Mouse (Mus musculus) midbrain, postnatal 0 days (tissue): ENCODE results near the gene Nudt15. TPM values are rescaled to one million over a fixed set of nuclear protein-coding genes. Genes with fewer than 3 reads are reported as not detected.
"Not testable (repeated sequence)": the region's sequence is repeated elsewhere in the genome, so short reads cannot be mapped to it uniquely, and the experiment has no call there.

Source experiments
- ATAC-seq: fragments of 200-750 bp; cut with Nextera tagmentation; 2 replicates; pipeline ENCODE4 v1.8.0; 2017; ENCODE audit warnings: moderate number of reproducible peaks, mild to moderate bottlenecking, moderate TSS enrichment, moderate library complexity; ENCODE audit not compliant: low FRiP score
- DNase-seq: peaks from one replicate; pipeline ENCODE4 v3.0.0-alpha.2; 2015; ENCODE audit warnings: low spot score
- H3K27ac ChIP-seq: fragments of 300-500 bp; sonication (generic); 2 replicates; pipeline ENCODE4 v1.5.1; 2014; ENCODE audit warnings: low read depth, mild to moderate bottlenecking, low read length, mixed read lengths
- H3K27me3 ChIP-seq: fragments of 300-500 bp; sonication (generic); 2 replicates; pipeline ENCODE4 v1.6.1; 2014; ENCODE audit warnings: low read length, control low read depth, mixed read lengths; ENCODE audit not compliant: insufficient read depth
- H3K36me3 ChIP-seq: fragments of 300-500 bp; sonication (generic); 2 replicates; pipeline ENCODE4 v1.6.1; 2014; ENCODE audit warnings: low read length, control low read depth, mixed read lengths; ENCODE audit not compliant: insufficient read depth
- H3K4me1 ChIP-seq: fragments of 300-500 bp; sonication (generic); 2 replicates; pipeline ENCODE4 v1.6.1; 2014; ENCODE audit warnings: mild to moderate bottlenecking, control low read depth, antibody characterized with exemption, low read length, mixed read lengths; ENCODE audit not compliant: insufficient read depth
- H3K4me2 ChIP-seq: fragments of 300-500 bp; sonication (generic); 2 replicates; pipeline ENCODE4 v1.6.1; 2014; ENCODE audit warnings: low read depth, mild to moderate bottlenecking, low read length, mixed read lengths; ENCODE audit not compliant: poor library complexity, severe bottlenecking
- H3K4me3 ChIP-seq: fragments of 300-500 bp; sonication (generic); 2 replicates; pipeline ENCODE4 v1.5.1; 2014; ENCODE audit warnings: low read depth, mild to moderate bottlenecking, low read length, moderate library complexity
- H3K9ac ChIP-seq: fragments of 300-500 bp; sonication (generic); replicated peaks from 2 replicates; pipeline ENCODE4 v1.6.1; 2014; ENCODE audit warnings: mild to moderate bottlenecking, low read length, moderate library complexity, mixed read lengths; ENCODE audit not compliant: poor library complexity, severe bottlenecking
- H3K9me3 ChIP-seq: fragments of 300-500 bp; sonication (generic); 2 replicates; pipeline ENCODE4 v1.6.1; 2016; ENCODE audit warnings: low read length, control low read depth
- CTCF ChIP-seq: IDR thresholded peaks from 2 replicates; pipeline ENCODE4 v1.5.1; 2016; ENCODE audit warnings: antibody characterized with exemption, mild to moderate bottlenecking
- WGBS: fragments of 180-500 bp; shearing (Covaris S2); extraction: QIAGEN DNeasy Blood & Tissue Kit; methylation state at CpG from one replicate; pipeline ENCODE4 v1.1.7; 2014; 5-methylcytosine and 5-hydroxymethylcytosine counted together
- polyA plus RNA-seq: library from polyadenylated mRNA; unstranded; fragments of >200 nt; fragmentation: Nextera tagmentation; extraction: Ambion mirVana; gene quantifications from 2 replicates; pipeline ENCODE4 v1.2.1, GENCODE M21; 2015
- total RNA-seq: library from RNA; depleted of rRNA; stranded (reverse); fragments of >200 nt; gene quantifications from 2 replicates; pipeline ENCODE4 v1.2.3, GENCODE M21; 2014

The Nudt15 gene
- total and polyA plus RNA-seq, 2 experiments from 2014 or later, result 8.9 to 10.9 TPM

DNA sequence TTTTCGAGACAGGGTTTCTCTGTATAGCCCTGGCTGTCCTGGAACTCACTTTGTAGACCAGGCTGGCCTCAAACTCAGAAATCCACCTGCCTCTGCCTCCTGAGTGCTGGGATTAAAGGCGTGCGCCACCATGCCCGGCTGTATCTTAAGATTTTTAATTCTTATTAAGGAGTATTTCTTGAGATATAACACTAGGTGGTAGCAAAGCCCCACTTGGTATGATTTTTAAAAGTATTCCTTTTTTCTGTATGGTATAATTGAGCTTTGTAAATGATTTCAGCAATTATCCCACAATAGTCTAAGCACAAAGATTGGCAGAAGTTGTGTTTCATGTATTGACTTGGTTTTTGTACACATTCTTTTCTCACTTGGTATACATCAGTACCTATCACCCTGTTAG is 21.8 kb upstream of the Nudt15 start:
- 88% methylated on average over 4 of the region's 4 CpGs for WGBS
- not testable (repeated sequence) for H3K9me3 ChIP-seq, ATAC-seq, H3K9ac ChIP-seq, H3K27ac ChIP-seq, H3K27me3 ChIP-seq, H3K36me3 ChIP-seq, H3K4me3 ChIP-seq, H3K4me1 ChIP-seq, H3K4me2 ChIP-seq
- peak; percentile 13 for DNase-seq
- peak; percentile 62 for TF ChIP-seq CTCF

GRCm38 (mm10) chr14:73553122-73553696 is 5.2 kb upstream of the Nudt15 start:
- H3K27ac ChIP-seq, result peak overlapping the region; percentile 76
- no peaks in the 10 kb centered on the region for H3K27me3 ChIP-seq
- 1% methylated on average over 10 of the region's 10 CpGs for WGBS
- no peaks in the 10 kb centered on the region for H3K36me3 ChIP-seq
- H3K4me3 ChIP-seq, result peak overlapping the region; percentile 99
- H3K9ac ChIP-seq, result peak overlapping the region; percentile 96
- DNase-seq (peak; percentile 11), ATAC-seq (no peak)
- peak overlapping the region; percentile 56 for H3K4me2 ChIP-seq
- no peaks in the 10 kb centered on the region for H3K9me3 ChIP-seq
- TF ChIP-seq CTCF, result no peak
- H3K4me1 ChIP-seq, result peaks cover 3% of the 10 kb centered on the region; the same call in 1 of the 2 replicates

DNA sequence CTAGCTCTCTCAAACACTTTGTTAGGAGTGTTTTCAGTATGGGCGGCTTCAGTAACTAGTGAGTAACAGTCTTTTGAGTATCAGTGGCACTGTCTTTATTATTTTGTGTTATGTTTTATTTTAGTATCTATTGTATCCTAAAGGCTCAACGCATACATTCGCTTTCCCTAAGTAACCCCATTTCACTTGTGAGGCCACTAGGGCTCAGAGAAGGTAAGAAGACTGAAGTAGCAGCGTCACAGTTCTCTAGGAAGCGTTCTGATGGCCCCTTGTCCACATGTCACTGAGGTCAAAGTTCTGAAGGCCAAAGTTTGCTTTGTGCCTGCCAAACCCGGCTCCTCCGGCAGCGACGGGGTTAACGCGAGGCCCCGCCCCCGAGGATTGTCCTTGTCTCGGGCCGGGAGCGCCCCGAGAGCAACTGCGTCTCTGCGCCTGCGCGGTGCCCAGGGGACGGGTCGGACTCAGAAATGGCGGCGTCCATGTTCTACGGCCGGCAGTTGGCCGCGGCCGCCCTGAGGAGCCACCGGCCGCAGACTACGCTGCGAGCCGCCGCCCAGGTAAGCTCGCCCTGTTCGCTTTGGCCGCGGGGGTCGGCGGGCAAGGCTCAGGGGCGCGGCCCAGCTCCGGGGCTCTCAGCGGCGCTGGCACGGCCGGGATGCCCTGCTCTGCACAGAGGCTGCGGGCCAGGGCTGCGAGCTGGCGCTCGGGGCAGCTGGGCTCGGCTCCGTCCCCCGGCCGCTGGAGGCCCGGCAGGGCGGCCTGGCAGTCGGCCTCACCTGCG is 4.5 kb upstream of the Nudt15 start:
- 4% methylated on average over 53 of the region's 61 CpGs for WGBS
- Histone ChIP-seq H3K9me3 (no peaks in the 10 kb centered on the region), H3K4me2 (peak overlapping the region; percentile 56), H3K27me3 (no peaks in the 10 kb centered on the region), H3K9ac (peak overlapping the region; percentile 96), H3K4me3 (peak overlapping the region; percentile 99), H3K27ac (peak overlapping the region; percentile 76), H3K4me1 (peaks cover 3% of the 10 kb centered on the region; the same call in 1 of the 2 replicates), H3K36me3 (no peaks in the 10 kb centered on the region)
- peak; percentile 96 for ATAC-seq
- peak; percentile 93 for DNase-seq
- peak; percentile 21; the same call in 1 of the 2 replicates for TF ChIP-seq CTCF

- 80% methylated on average over 6 of the region's 6 CpGs for WGBS
- Histone ChIP-seq H3K27ac (no peak overlapping the region), H3K4me1 (peaks cover 3% of the 10 kb centered on the region; the same call in 1 of the 2 replicates), H3K9ac (no peak overlapping the region), H3K4me2 (no peak overlapping the region), H3K36me3 (no peaks in the 10 kb centered on the region), H3K27me3 (no peaks in the 10 kb centered on the region), H3K9me3 (no peaks in the 10 kb centered on the region), H3K4me3 (no peak overlapping the region)
- ATAC-seq (no peak), DNase-seq (no peak)
- no peak for TF ChIP-seq CTCF
Observed at GRCm38 (mm10) chr14:73551164-73551563, 3.1 kb upstream of the Nudt15 start.

DNA sequence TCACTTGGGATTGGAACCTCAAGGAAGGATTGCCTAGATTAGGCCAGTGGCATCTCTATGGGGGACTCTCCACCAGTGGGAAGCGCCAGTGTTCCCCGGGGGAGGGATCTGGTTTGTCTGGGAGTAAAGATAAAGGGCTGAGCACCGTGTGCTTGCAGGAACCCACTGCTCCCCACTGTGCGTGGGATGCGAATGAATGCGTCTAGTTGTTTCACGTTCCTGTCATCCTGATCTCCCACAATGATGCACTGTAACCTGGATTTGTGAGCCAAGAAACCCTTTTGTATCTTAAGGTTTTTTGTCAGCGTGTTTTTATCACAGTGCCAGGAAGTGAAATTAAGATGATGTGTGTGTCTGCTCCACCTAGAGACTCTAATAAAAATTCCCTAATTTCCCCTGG is 2.7 kb upstream of the Nudt15 start:
- ATAC-seq (no peak), DNase-seq (no peak)
- Histone ChIP-seq H3K27me3 (no peaks in the 10 kb centered on the region), H3K27ac (no peak overlapping the region), H3K9me3 (no peaks in the 10 kb centered on the region), H3K9ac (no peak overlapping the region), H3K4me1 (peaks cover 3% of the 10 kb centered on the region; the same call in 1 of the 2 replicates), H3K4me2 (no peak overlapping the region), H3K4me3 (no peak overlapping the region), H3K36me3 (no peaks in the 10 kb centered on the region)
- 33% methylated on average over 8 of the region's 8 CpGs for WGBS
- no peak for TF ChIP-seq CTCF

DNA sequence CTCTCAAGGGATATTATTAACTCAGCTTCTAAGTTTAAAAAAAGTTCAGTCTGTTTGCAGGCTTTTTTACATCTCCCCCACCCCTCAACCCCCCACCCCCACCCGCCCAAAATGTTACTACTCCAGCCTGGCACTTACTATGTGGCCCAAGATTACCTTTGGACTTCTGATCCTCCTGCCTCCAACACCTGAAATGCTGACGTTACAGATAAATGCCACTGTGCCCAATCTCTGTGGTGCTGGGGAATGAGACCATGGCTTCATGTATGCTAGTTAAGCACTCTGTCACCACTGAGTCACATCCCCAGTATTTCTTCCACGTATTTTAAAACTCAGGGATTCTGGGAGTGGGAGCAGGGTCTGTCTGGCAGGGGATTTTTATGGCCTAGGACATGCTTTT is 2.2 kb upstream of the Nudt15 start:
- ATAC-seq, result no peak
- Histone ChIP-seq H3K27ac (no peak overlapping the region), H3K4me3 (no peak overlapping the region), H3K36me3 (no peaks in the 10 kb centered on the region), H3K9me3 (no peaks in the 10 kb centered on the region), H3K4me1 (peaks cover 3% of the 10 kb centered on the region; the same call in 1 of the 2 replicates), H3K9ac (no peak overlapping the region), H3K4me2 (no peak overlapping the region), H3K27me3 (no peaks in the 10 kb centered on the region)
- no peak for TF ChIP-seq CTCF
- DNase-seq, result no peak
- 42% methylated on average over 3 of the region's 3 CpGs for WGBS
